Mouse (Mus musculus) cerebellum, adult 11-12 months (tissue): ENCODE data around the gene 4930402H24Rik.

ENCODE experiments used
- DNase-seq: peaks from one replicate; pipeline ENCODE4 v3.0.0; 2022

The 4930402H24Rik gene

GRCm38 (mm10) chr2:130657541-130657940 is 248.7 kb downstream of the 4930402H24Rik start:
- DNase-seq: no peak

GRCm38 (mm10) chr2:130656536-130656935 is 249.7 kb downstream of the 4930402H24Rik start:
- no peak for DNase-seq
